In genomic region chr15:77257437-77258229, GRCm38 (mm10) we compare ENCODE assay signal across 8 mouse cellular contexts. TPM values are rescaled to one million over a fixed set of nuclear protein-coding genes. Genes with fewer than 3 reads are reported as not detected.
DNase-seq lines count a peak whose midpoint lies in the region; ATAC-seq and TF ChIP-seq lines count a peak whose summit lies in the region.

No protein-coding gene starts in this region.

- H3K9me3 ChIP-seq in midbrain, postnatal 0 days (ENCODE audit: low read length), result no peaks in the 10 kb centered on the region

- H3K27me3 ChIP-seq in midbrain, postnatal 0 days (ENCODE audit: insufficient read depth, low read length), result no peaks in the 10 kb centered on the region

- no peak overlapping the region for H3K27ac ChIP-seq in midbrain, postnatal 0 days (ENCODE audit: low read depth, low read length)

- H3K36me3 ChIP-seq in midbrain, postnatal 0 days (ENCODE audit: insufficient read depth, low read length), result no peaks in the 10 kb centered on the region

- ATAC-seq in common myeloid progenitor, adult 5-6 weeks (replicated peaks; ENCODE audit: low read depth, poor library complexity, severe bottlenecking), result peak; percentile 68; the same call in 1 of the 2 replicates
- ATAC-seq in midbrain, postnatal 0 days (ENCODE audit: low FRiP score), result no peak

- peaks cover 5% of the 10 kb centered on the region; the same call in 1 of the 2 replicates for H3K4me1 ChIP-seq in midbrain, postnatal 0 days (ENCODE audit: insufficient read depth, low read length)

- intact Hi-C loops in gastrocnemius, postnatal 14 days (cut with DNase I; ENCODE audit: low total_unique reads), result no loop called here
- intact Hi-C loops in left cerebral cortex, postnatal 25 days (cut with DNase I), result no loop called here

- H3K4me3 ChIP-seq in midbrain, postnatal 0 days (ENCODE audit: low read depth, low read length), result no peak overlapping the region

- peak; percentile 69 for DNase-seq in 3134 (ENCODE audit: extremely low read depth, insufficient read length, low spot score)
- DNase-seq in T-cell, adult 2 months (ENCODE audit: low spot score), result peak; percentile 1
- DNase-seq in gastrocnemius, postnatal 14 days, result peak; percentile 66
- DNase-seq in induced T-regulatory cell, adult 2 months (ENCODE audit: low read depth), result peak; percentile 22
- DNase-seq in left cerebral cortex, postnatal 25 days (ENCODE audit: low spot score in 2 of 2), result peak; percentile 73 to 91
- DNase-seq in midbrain, postnatal 0 days (ENCODE audit: low spot score), result peak; percentile 29
- no peak for DNase-seq in c-Kit-positive CD71-positive TER-119-positive erythroid progenitor cells, embryonic 14.5 days (ENCODE audit: low spot score)

- H3K4me2 ChIP-seq in midbrain, postnatal 0 days (ENCODE audit: low read depth, low read length, poor library complexity, severe bottlenecking), result no peak overlapping the region

- no peak overlapping the region for H3K9ac ChIP-seq in midbrain, postnatal 0 days (replicated peaks; ENCODE audit: low read length, poor library complexity, severe bottlenecking)

- peak; percentile 52 for TF ChIP-seq CTCF in midbrain, postnatal 0 days (IDR thresholded peaks at IDR 0.05)

- whole genome bisulfite sequencing in midbrain, postnatal 0 days, result 24% methylated on average over 6 of the region's 6 CpGs

RNA-seq across cellular contexts. Expression of gene Rbfox2, which starts 49.2 kb away (rescaled TPM):
- 1.7 and 2.1 TPM in 2 replicates for total RNA-seq in common myeloid progenitor, adult 5-6 weeks (2017)
- 100 to 1,000 TPM; 104 to 121 TPM for total RNA-seq in gastrocnemius, postnatal 14 days (2021)
- total RNA-seq in left cerebral cortex, postnatal 25 days (2021), result 100 to 1,000 TPM; 244 to 265 TPM
- 360 and 399 TPM in 2 replicates for total RNA-seq in midbrain, postnatal 0 days (2014; rRNA removed)
- 96.4 and 96.6 TPM in 2 replicates for polyA plus RNA-seq in midbrain, postnatal 0 days (2015; fragmentation: Nextera tagmentation; extraction: Ambion mirVana)

Comparison
In these comparisons a context has a peak if more than half of its experiments do, and no peak if none do; other contexts are left out.
1. RNA of gene Rbfox2, which starts 49.2 kb away (total RNA-seq): 360 to 399 TPM in midbrain, postnatal 0 days, 244 to 265 TPM in left cerebral cortex, postnatal 25 days and 104 to 121 TPM in gastrocnemius, postnatal 14 days; 1.7 to 2.1 TPM in common myeloid progenitor, adult 5-6 weeks; every median in the first group is over 10 times any median in the second.